Mouse (Mus musculus) hematopoietic stem cell, adult 5-6 weeks (primary cell): ENCODE results near the gene Cct2. TPM values are rescaled to one million over a fixed set of nuclear protein-coding genes. Genes with fewer than 3 reads are reported as not detected.

Experiments
- ATAC-seq, 2 experiments: fragments of 125-278 bp in 1 of 2; replicated peaks in 1 of 2; 2 replicates each; pipeline ENCODE4 v1.8.0; 2016 to 2017; ENCODE audit warnings: inconsistent platforms in 2 of 2, mild to moderate bottlenecking in 2 of 2, moderate number of reproducible peaks in 2 of 2, low read depth in 1 of 2, moderate TSS enrichment in 1 of 2; ENCODE audit not compliant: low FRiP score in 2 of 2, poor library complexity in 2 of 2, severe bottlenecking in 2 of 2, insufficient read depth in 1 of 2, low TSS enrichment in 1 of 2
- total RNA-seq: library from RNA; stranded (forward); fragments of 172-1452, 232-1000 nt; gene quantifications from 2 replicates; pipeline ENCODE4 v1.2.3, GENCODE M21; 2017

Gene Cct2
- total RNA-seq, 1 experiment from 2014 or later, result 549 TPM

DNA sequence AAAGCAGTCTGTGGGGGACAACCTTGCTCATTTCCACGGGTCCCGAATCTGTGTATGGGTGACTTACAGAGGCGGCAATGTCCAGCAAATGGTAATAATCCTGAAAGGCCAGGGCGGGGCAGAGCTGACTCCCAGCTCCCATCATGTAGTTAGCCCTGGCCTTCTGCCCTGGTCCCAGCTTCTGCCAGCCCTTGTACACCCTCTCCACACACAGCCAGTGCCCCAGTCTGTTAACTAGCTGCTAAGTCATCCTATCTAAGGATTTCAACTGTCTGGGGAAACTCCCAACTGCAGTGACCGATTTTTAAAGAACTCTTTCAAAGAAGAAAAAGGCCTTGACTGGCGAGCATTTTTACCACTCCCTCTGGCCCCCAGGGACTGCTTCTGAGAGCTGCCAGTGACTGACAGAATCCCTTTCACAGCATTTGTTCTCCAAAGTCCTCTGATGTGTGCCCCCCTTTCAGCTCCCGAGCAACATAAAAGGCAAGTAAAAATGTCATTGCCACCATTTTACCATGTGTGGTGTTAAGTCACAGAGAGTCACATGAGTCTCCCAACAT lies 45.3 kb downstream of the Cct2 start:
- ATAC-seq, result no peak

DNA sequence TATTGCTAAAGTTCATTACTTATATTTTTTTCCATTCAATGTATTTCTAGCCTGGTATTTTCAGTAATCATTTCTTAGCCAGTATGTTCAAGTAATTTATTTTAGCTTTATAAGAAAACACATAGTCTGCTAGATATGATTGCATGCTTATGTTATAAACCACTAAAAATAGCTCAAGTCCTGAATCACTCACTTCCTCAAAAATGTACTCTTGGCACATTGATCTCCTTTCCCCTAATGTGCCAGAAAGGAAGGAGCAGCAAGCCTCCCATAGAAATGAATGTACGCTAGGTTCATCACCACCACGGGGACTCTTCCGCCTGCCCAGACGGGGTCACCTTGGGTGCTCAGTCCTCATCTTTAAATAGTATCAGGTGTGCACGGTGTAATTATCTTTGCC lies 49.0 kb downstream of the Cct2 start:
- no peak for ATAC-seq

DNA sequence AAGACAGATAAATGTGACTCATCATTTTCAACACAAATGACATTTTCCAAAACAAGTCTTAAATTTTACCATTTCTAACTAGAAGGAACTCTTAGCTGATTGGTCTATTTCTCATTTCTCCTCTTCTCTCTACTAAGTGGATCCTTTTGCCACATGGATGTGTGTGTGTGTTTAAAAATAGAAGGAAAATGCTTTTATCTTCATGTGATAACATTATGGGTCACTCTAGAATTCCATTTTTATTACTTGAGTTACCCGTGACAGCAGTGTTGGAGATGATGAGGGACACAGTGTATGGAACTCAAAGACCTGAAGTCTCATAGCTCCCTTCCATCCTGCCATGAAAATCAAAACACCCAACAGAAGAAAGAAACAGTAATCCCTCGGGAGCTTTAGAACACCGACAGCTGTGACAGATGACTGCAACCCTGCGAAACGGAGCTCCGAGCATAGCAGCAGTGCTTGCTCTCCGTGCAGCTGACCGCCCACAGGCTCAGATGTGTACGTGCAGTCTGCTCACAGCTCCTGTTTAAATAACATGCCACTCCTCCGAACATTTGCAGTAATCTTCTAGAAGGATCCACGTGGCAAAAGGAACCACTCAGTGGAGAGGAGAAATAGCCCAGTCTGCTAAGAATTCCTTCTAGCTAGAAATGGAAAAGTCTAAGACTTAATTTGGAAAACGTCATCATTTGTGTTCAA lies 49.8 kb downstream of the Cct2 start:
- ATAC-seq, result no peak

DNA sequence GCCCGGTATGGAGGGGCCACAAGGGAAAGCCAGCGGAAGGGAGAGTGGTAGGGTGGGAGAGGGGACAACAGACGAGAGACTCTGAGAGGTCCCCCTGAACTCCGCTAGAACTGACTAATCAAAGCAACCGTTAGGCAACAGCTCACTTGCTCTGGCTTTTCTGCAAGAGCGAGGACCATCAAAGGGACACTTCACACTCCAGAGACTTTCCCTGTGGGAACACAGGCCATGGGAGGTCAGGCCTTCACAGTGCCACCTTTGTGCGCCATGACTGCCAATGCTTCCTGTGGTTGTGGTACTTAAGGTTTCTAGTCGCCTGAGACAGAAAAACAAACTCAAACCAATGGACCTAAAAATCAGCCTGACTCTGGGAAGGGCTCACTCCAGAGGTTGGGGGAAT lies 52.6 kb downstream of the Cct2 start:
- no peak for ATAC-seq

DNA sequence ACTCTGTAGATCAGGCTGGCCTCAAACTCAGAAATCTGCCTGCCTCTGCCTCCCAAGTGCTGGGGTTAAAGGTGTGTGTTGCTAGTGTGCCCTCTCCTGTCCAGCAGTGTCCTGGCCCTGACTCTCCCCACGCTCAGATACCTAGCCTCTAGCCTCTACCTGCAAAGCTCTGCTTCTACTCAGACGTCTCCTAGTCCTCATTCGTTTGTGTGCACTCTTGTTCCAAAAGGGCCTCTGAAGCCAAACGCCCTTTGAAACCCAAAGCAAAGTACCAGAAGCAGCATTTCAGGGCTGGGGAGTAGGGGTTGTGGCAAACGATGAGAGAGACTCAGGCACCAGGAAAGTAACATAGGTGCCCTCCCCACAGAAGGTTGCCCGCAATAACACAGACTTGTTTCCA lies 53.9 kb downstream of the Cct2 start:
- no peak for ATAC-seq

DNA sequence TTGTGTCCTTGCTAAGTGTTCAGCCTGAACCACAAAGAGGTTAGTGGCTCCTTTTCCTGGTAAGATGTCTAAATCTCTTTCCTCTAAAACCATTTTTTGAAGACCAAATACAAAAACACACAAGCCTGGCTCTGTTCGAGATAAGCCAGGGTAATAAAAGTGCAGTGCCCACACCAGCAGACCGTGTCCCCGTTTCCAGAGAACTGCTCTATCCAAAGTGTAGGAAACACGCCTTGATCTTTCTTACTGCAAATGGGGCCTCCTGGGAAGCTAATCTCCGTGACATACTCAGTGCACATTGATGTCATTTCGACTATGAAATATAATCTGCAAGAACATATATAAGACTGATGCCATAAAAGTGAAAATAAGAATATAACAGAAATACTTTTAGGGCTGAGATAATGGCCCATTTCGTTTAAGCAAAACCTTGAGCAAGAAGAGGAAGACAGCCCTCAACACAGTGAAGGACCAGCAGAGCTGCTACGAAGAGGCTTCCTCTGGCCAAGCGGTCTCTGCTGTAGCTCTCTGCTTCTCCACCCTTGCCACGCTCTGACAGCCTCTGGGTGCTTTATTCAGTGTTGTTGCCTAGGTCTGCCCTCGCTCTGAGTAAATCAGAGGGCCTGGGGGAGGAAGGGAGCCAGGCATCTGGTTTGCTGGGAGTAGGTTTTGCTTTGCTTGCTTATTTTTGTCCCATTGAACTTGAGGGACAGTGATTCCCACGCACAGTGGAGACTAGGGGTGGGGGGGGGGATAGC lies 57.7 kb downstream of the Cct2 start:
- no peak for ATAC-seq

DNA sequence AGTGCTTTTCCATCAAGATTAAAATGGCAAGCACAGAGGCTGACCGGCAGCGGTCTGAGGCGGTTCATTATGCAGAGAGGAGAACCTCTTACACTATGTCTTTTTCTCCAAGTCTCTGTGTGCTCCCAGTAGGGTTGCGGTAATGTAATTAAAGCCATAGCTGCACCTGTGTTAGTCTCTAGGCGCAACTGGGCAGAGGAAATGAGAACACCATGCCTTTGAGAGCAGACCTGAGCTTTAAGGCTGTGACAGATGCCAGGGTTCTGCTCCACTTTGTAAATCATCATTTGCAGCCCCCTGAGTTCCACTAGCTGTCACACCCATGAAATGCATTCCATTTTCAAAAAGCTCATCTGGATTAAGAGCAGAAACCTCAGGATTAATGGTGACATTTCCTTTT lies 58.9 kb downstream of the Cct2 start:
- no peak for ATAC-seq

Other genes starting within 250 kb of the Cct2 start
- not detected in 2 replicates for gene Myrfl, start 166.9 kb downstream of the Cct2 start, total RNA-seq
- gene Rab3ip, start 113.0 kb downstream of the Cct2 start, total RNA-seq, result 22.6 and 22.9 TPM in 2 replicates
- gene Gm10271, start 91.2 kb downstream of the Cct2 start, total RNA-seq, result not detected in 2 replicates
- gene Best3, start 77.5 kb downstream of the Cct2 start, total RNA-seq, result not detected in 2 replicates
- gene Lrrc10, start 18.5 kb downstream of the Cct2 start, total RNA-seq, result not detected in 2 replicates
- 12.1 and 25.3 TPM in 2 replicates for gene Frs2, start 84.7 kb upstream of the Cct2 start, total RNA-seq
- 116 and 171 TPM in 2 replicates for gene Yeats4, start 160.7 kb upstream of the Cct2 start, total RNA-seq
- not detected in 2 replicates for gene 9530003J23Rik, start 174.9 kb upstream of the Cct2 start, total RNA-seq
- 718 and 1,972 TPM in 2 replicates for gene Lyz2, start 218.5 kb upstream of the Cct2 start, total RNA-seq
- gene Lyz1, start 229.1 kb upstream of the Cct2 start, total RNA-seq, result 0.44 TPM in 1 of 2 replicates, not detected in the other